Mouse (Mus musculus) G1E (cell line): ENCODE measurements at regions not wholly inside any gene's neighbourhood (a gene's known extent, or its start where the extent isn't known, plus 50 kb on each side); places are given as distances from the start of the nearest gene placed in this dataset.

Source experiments
- CTCF ChIP-seq: IDR thresholded peaks from 2 replicates; pipeline ENCODE4 v1.5.1; 2012; ENCODE audit warnings: low read depth, low read length, inconsistent platforms, mixed read lengths
- GATA1 ChIP-seq: IDR thresholded peaks from 2 replicates; pipeline ENCODE4 v1.6.1; 2012; ENCODE audit warnings: borderline replicate concordance, low read length, inconsistent platforms, mixed read lengths
- POLR2AphosphoS5 ChIP-seq: IDR thresholded peaks from 2 replicates; pipeline ENCODE4 v1.6.1; 2012; ENCODE audit warnings: low read depth, low read length, inconsistent platforms; ENCODE audit not compliant: insufficient replicate concordance

- no peak for TF ChIP-seq CTCF
- no peak for TF ChIP-seq POLR2AphosphoS5
- TF ChIP-seq GATA1, result no peak
Measured at GRCm38 (mm10) chr1:43349966-43350365, 94.4 kb upstream of the Nck2 start.
